Mouse (Mus musculus) T-cell, adult 66 days (primary cell): Measurements from ENCODE around the gene Gm5538. TPM values are rescaled to one million over a fixed set of nuclear protein-coding genes. Genes with fewer than 3 reads are reported as not detected.

Experiments
- total RNA-seq, 2 experiments: library from RNA; stranded (reverse); gene quantifications; 3 replicates in 1 of 2; 4 replicates in 1 of 2; pipeline ENCODE4 v1.2.4; 2023

Gm5538 gene
- total RNA-seq = 1 to 10 TPM in 1 of 2 experiments, under 1 TPM in 1; 0.47 to 1.6 TPM

GRCm38 (mm10) chr3:59729490-59729889 is at the start of gene Gm5538:
Gene Gm5538 (plus strand): TSS chr3:59729790.

Other genes with a start within 250 kb of the Gm5538 start
- not detected for gene Gm8298, start 131.3 kb downstream of the Gm5538 start, total RNA-seq
- not detected for gene C130079G13Rik, start 195.4 kb downstream of the Gm5538 start, total RNA-seq